Comparison of ENCODE assay signal across 17 mouse cellular contexts in genomic region chr1:59888018-59888417, GRCm38 (mm10).
"Had no signal": no experiment of that assay in that cellular context is flagged by ENCODE, and none has a peak within 500 bp of the region (broad histone marks: within the 10 kb centered on the region; RNA-seq: fewer than 3 reads in every experiment).

No protein-coding gene starts in this region.

- H3K9ac ChIP-seq: liver, embryonic 13.5 days; midbrain, embryonic 13.5 days; neural tube, embryonic 13.5 days; stomach, embryonic 15.5 days had no signal

- H3K4me1 ChIP-seq: stomach, embryonic 15.5 days had no signal

- DNase-seq: kidney, adult 9 months; kidney, postnatal 14 days; kidney, postnatal 4 days; left cerebral cortex, postnatal 4 days; liver, embryonic 13.5 days; lung, adult 2 months; lung, postnatal 36 days; retina, postnatal 1 day; right cerebral cortex, postnatal 25 days; spleen, adult 18-20 months; thymus, postnatal 25 days had no signal

- H3K36me3 ChIP-seq: liver, embryonic 13.5 days; midbrain, embryonic 10.5 days; midbrain, embryonic 13.5 days; neural tube, embryonic 13.5 days; stomach, embryonic 15.5 days had no signal

- H3K27ac ChIP-seq: liver, embryonic 13.5 days; midbrain, embryonic 10.5 days; midbrain, embryonic 13.5 days; neural tube, embryonic 13.5 days; stomach, embryonic 15.5 days had no signal

- H3K4me3 ChIP-seq: liver, embryonic 13.5 days; megakaryocyte, embryonic 14.5 days; midbrain, embryonic 10.5 days; midbrain, embryonic 13.5 days; myocyte; neural tube, embryonic 13.5 days; stomach, embryonic 15.5 days had no signal

- H3K27me3 ChIP-seq: megakaryocyte, embryonic 14.5 days; midbrain, embryonic 13.5 days; neural tube, embryonic 13.5 days; stomach, embryonic 15.5 days had no signal
